Mouse (Mus musculus): Measurements from ENCODE around the gene Lhx3.

DNA sequence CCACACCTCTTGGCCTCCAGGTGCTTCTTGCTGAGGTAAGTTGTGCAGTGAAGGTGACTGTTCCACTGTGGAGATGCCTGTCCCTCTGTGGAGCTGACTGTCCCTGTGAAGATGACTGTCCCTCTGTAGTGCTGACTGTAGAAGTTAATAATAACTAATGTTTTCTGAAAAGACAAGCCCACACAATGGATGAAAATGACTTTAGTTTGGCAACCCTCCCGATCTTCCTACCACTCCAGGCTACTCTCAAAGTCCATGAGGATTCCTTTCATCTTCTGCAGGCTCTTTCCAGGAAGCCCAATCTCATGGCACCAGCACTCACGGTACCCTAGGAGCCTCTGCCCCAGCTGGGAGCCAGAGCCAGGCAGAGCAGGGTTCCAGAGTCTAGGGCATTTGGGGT lies 37.7 kb downstream of the Lhx3 start:
- TF ChIP-seq POLR2A (IDR thresholded peaks at IDR 0.05; ENCODE audit: borderline replicate concordance, low read depth, low read length) (no peak), CTCF (IDR thresholded peaks at IDR 0.05; ENCODE audit: low read depth, low read length) (no peak)
